Mouse (Mus musculus): ENCODE measurements at regions not wholly inside any gene's neighbourhood (a gene's known extent, or its start where the extent isn't known, plus 50 kb on each side); places are given as distances from the start of the nearest gene placed in this dataset.

DNA sequence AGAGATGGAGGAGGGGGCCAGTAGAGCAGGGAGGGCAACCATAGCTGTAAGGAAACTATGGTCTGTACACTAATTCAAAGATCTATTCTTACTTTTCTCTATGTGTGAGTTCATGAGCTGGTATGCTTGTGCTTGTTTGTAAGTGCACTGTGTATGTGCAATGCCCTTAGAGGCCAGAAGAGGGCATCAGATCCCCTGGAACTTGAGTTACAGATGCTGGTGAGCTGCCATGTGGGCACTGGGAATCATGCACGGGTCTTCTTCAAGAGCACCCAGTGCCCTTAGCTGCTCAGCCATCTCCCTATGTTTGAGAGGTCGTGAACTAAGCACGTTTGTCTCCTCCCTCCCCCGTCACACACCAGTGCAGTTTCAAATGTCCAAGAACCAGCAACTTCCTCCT is 68.9 kb downstream of the Tbx3 start:
- DNase-seq (ENCODE audit: low spot score in 2 of 2), result no peak

DNA sequence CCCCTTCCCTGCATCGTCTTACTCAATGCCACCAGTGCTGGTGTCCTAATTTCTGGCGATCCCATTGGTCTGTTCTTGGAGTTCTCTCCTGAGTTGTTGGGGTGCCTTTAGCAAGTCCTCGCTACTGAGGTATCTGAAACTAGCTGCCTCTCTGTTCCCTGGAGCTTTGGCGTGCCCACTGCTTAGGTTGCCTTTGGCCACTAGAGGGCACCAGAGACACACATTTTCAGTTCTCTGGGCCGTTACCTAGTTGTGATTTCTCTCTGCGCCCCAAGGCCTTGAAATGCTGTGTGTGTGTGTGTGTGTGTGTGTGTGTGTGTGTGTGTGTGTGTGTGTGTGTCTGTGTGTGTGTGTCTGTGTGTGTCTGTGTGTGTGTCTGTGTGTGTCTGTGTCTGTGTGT is 70.6 kb downstream of the Tbx3 start:
- peak; percentile 65 to 76 for DNase-seq (ENCODE audit: low spot score in 2 of 2)

DNA sequence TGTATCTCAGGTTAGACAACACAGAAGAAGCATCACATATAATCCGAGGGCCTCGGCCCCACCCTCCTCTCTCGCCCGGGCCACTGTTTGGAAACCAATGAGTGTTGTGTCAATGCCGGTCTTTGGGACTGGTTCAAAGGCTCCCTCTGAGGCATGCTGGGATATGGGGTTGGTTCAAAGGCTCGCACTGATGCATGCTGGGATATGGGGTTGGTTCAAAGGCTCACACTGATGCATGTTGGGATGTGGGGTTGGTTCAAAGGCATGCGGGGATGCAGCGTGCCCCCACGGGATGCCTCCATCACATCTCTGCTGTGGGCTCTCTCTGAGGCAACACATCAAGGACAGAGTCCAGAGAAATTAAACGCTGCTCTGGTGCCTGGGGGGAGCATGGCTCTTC is 73.3 kb downstream of the Tbx3 start:
- no peak for DNase-seq (ENCODE audit: low spot score in 2 of 2)

DNA sequence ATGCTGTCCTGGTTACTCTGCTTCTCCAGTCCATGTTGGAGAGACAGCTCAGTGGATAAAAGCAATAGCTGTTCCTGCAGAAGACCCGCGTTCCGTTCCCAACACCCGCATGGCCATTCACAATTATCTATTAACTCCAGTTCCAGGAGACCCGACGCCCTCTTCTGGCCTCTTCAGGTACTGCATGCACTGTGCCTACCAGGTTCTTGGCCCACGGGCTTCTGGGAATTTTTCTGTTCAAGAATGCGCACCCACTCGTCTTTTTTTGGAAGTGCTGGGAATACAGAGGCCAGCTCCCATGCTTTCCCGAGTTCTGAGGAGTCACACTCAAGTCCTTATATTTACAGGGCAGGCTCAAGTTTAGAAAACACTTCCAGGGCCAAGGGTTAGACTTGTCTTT is 76.6 kb downstream of the Tbx3 start:
- no peak for DNase-seq (ENCODE audit: low spot score in 2 of 2)

DNA sequence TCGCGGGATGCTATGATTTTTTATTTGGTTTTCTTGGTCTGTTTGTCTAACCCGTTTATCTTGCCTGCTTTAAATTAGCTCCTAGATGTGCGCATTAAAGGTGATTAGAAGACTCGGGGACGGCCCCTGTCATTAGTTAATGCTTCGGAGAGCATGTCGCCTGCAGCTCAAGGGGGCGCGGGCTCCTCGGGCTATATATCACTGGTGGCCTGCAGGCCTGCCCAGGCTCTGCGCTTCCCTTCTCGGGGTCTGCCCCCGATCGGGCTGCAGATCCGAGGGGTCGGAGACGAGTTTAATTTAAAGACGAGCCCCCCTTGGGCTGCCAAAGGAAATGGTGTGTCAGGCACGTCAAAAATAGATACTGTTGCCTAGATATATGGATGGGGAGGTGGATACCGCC is 78.2 kb downstream of the Tbx3 start:
- DNase-seq (ENCODE audit: low spot score in 2 of 2), result no peak

DNA sequence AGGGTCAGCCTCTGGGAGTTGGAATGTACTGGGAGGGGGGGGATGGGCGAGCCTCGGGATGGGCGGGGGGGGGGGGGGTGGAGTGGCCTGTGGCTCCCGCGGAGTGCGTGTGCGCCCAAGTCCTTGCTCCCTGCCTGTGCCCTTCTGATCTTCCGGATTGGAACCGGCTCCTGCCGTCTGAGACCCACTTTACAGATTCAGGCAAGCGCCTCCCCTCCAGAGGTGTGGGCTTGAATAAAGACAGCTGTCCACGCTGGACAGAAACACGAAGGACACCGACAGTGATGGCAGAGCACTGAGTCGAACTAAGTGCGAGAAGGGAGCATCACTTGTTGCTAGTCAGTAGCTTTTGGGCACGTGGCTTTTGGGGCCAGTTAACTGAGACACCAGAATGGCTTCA is 78.7 kb downstream of the Tbx3 start:
- DNase-seq (ENCODE audit: low spot score in 2 of 2), result no peak

DNA sequence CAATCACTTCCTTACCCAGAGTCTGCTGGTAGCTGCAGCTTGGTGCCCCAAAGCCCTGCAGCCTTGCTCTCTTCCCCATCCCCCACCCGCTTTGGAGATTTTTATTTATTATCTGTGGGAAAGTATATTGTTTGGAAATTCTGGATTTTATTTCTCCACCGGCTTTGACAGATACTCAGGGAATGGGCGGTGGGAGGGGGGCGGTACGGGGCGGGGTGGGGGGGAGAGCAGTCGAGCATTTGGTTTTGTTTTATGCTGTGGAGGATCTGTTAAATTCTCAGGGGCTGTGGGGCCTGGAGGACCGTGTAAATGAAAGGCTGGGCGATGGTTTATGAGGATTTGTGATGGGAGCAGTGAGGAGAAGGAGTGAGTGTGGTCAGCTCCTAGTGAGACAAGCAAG is 76.7 kb upstream of the Tbx5 start:
- no peak for DNase-seq (ENCODE audit: low spot score in 2 of 2)

DNA sequence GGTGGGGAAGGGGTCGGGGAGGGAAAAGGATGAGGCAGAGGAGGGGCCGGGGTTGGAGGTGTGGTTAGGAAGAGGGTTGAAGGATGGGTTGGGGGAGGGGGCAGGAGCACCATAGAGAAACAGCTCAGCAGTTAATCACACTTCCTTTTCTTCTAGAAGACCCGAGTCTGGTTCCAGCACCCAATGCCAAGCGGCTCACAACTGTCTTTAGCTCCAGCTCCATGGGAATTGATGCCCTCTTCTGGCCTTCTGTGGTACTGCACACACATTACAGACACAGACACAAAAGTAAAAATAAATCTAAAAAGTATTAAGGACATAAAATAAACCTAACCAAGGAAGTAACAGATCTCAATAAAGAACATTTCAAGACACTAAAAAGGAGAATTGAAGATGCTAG is 73.6 kb upstream of the Tbx5 start:
- DNase-seq (ENCODE audit: low spot score in 2 of 2), result no peak

DNA sequence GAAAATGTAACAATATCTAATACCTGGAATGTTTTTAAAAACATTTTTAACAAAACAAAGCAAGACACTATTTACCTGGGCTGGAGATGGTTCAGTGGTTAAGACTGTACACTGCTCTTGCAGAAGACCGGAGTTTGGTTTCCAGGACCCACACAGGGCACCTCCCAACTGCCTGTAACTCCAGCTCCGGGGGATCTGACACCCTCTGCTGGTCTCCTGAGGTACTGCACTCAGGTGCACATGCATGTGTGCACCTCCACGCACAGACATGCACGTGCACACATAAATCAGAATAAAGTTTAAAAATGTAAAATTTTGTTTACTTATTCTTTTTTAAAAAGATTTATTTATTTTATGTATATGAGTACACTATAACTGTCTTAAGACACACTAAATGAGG is 70.4 kb upstream of the Tbx5 start:
- no peak for DNase-seq (ENCODE audit: low spot score in 2 of 2)

DNA sequence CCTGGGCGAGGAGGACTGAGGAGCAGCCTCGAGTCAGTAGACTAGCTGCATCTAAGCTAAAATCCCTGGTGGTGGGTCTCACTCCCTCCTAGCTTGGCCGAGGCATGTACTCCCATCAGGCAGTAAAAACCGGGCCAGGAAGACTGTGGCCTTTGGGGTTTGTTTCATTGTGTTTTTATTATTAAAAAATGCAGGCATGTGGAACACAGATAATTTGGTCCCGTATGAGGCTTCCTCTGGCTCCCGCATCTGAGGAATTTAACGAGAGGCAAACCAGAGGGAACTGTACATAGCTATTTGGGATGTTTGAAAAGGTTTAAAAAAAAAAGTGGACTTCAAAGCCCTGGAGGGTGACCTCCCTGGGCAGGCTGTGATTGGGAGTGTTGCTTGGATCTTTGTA is 69.1 kb upstream of the Tbx5 start:
- no peak for DNase-seq (ENCODE audit: low spot score in 2 of 2)

DNA sequence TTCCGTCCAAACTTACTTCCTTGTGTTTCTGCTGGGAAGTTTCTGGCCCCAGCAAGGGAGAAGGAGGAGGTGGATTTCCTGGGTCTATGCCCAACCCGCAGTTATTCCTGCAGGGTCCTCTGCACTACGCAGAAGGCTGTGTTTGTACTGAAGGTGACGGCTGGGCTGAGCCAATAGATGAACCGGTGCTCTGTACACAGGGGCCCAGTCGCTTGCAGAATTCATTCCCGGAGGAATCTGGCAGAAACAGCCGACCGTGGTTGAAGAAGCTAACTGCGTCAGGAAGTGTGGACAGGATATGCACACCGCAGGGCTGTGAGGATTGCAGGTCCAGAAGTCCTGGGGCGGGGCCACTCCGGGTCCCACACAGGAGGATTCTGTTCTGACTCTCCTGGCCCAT is 66.1 kb upstream of the Tbx5 start:
- no peak for DNase-seq (ENCODE audit: low spot score in 2 of 2)

DNA sequence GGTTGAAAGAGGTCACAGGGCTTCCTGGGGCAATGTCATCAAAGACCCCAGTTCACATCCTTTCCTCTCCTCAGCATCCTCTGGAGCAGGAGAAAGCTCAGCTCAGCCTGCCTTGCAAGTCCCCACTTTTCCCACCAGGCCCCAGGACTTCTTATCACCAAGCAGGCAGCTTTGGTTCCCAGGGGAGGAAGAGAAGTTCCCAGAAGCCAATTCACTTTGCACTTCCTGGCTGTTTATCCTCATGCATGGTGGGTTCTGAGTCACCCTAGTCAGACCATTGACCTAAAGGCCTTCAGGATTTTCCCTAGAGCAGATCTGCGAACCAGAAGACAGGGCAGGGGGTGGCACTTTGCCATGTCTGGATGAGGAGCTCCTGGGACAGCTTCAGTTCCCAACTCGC is 61.5 kb upstream of the Tbx5 start:
- DNase-seq (ENCODE audit: low spot score in 2 of 2), result no peak

DNA sequence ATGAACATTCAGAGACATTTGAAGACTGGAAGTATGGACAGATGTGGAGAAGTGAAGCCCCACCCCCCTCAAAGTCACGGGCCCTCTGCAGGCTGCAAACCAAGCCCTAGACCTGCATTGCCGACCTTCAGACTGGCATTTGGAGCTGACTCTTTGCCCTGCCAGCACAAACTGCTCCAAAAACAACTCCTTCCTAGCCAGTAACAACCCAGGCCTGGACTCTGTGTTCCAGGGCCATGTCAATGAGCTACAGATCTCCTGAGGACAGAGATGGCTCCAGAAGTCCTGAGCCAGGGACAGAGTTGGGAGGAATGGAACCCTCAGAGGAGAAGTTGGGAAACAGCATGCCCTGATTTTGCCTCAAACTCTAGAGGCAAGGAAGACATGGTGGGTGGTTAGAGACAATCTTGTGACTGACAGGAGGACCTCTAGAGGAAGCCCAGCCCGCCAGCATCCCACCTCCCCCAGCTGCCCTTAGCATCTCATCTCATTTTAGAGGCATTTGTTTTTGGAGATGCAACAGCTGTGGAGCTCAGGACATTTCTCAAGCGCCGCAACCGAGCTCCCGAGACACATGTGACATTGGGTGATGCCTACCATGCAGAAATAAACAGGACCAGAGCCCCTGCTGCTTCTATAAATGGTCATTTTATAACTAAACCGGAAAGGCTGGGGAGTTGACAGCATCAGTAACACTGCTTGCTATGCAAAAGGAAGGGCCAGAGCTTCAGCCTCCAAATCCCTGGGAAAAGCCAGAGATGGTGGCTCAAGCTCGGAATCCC is 56.2 kb upstream of the Tbx5 start:
- no peak for DNase-seq (ENCODE audit: low spot score in 2 of 2)

DNA sequence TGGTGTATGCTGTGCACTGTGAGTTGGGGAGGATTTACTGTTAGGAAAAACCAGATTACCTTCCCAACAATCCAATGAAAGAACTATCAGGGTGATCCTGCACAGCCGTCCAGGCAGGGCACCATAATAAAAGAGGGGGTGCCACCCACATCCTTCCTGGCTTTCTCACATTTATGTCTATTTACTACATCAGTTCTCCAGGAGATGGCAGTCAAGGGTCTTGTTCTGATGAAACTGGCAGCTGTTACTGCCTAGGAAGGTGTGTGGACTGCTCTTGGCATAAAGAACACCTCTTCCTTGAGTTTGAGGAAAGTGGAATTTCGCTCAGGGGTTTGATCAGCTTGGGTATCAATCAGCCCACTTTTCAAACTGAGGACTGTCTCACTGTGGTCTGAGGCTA is 54.6 kb upstream of the Tbx5 start:
- peak in 1 of 2 experiments; percentile 16 for DNase-seq (ENCODE audit: low spot score in 2 of 2)

DNA sequence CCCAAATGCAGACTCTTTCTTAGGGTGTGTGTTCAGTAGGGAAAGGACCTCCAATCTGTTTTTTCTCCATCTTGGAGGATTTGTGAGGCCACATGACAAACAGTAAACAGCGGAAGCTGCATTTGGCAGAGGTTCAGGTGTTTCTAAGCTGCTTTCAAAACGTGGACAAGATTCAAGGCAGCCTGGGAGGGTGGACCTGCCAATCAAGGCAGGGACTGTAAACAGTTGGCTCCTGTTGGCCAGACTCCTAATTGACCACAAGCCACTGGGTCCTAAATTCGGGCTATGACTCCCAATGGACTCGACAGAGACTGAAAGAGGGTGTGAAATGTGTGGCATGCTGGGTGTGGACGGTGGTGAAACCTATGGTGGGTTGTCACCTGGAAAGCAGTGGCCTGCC is 51.1 kb upstream of the Tbx5 start:
- no peak for DNase-seq (ENCODE audit: low spot score in 2 of 2)
